Mouse (Mus musculus) spleen, postnatal 4 days (tissue): ENCODE results near the gene Tmem206.

Source experiments
- DNase-seq, 2 experiments: peaks; one replicate each; pipeline ENCODE4 v3.0.0; 2022; ENCODE audit warnings: low spot score in 2 of 2

Tmem206 gene

DNA sequence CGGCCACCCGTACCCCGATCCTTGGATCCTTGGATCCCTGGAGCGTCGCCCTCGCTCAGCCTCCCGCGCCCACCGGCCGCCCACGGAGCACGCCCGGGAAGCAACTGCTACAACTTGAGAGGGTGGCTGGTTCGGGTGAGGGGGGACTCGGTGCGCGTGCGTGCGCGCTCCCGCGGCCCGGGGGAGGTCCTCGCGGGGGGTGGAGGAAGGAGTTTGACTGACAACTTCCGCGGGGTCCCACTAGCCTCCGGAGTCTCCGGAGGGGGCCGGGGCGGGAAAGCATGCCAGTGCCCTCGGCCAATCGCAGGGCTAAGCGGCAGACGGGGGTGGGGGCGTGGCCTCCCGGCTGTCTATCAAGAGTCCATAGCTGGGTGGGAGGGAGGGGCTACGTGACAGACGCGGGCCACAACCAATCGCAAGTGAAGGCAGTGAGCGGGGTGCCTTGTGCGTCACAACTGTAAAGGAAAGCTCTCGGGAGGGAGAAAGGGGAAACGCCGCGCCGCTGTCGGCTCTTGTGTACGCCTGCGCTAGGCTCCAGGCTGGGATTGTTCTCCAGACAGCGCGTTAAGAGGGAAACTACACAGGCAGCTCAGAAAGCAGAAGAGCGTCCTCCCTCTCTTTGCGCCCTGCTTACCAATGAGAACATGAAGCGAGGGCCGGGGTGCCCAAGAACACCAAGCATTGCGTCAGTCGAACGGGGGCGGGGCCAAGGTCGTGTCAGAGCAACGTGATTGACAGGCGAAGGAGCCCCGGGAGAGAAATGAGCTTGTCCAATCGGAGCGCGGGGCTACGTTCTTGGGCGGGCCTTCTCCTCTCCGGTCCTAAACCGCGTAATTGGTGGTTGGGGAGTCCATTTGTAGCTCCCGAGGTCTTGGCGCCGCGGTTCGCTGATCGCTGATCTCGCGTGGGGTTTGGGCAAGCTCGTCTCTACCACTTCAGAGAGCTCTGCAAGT lies 71.5 kb downstream of the Tmem206 start:
- DNase-seq: peak; percentile 99
